Mouse (Mus musculus) cerebellum, postnatal 36 days (tissue): ENCODE measurements around the gene Myo1h.

Experiments used
- DNase-seq, 2 experiments: peaks; one replicate each; pipeline ENCODE4 v3.0.0; 2021 to 2022; ENCODE audit warnings: mixed read lengths in 2 of 2

Myo1h gene

DNA sequence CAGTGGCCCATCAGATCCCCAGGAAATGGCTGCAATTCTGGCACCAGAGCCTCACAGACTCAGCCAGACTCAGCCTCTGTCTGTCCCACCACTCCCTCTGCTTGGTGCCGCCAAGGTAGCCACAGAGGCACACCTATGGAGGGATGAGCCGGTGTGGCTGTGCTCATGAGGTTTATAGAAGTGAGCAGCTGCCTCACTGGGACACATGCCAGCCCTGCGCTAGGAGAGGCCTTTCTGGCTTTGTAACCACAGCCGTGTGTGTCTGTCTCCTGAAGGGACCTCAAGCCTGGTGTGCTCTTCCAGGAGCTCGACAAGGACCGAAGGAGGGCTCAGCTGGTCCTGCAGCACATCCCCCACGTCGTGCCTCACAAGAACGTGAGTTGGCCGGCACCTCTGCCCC, 118.3 kb downstream of the Myo1h start:
- DNase-seq: peak; percentile 34 to 52

DNA sequence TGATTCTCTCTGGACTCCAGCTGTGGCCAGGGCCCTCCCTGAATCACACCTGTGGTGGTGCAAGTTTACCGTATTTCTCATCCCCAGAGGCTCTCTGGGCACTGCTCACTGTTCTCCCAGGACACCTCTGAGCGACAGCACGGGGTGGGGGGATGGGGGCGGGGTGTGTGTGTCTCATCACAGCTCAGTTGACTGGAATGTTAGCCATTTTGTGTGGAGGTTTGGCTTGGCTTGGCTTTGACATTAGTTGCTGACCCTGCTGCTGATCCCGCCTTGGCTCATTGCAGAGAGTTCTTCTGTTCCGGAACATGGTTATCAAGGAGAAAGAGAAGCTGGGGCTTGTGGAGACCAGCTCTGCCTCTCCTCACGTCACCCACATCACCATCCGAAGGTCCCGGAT, 118.8 kb downstream of the Myo1h start:
- no peak for DNase-seq

DNA sequence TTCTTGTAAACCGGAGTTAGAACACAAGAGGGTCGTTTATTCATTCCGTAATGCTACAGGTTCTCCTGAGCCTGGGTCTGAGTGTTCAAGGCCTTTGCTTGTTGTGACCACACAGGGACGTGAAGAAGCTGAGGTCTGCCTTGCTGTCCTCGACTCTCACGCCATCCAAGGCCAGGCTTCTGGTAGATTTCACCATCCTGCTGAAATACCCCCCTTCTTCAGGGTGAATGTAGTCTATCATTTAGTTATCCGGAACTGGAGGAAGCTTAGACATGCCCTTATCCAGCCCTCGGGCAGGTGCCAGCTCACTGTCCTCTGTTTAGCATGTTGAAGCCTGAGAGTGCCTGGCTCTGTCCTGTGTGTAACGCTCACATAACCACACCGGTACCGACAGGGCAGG, 119.9 kb downstream of the Myo1h start:
- no peak for DNase-seq

DNA sequence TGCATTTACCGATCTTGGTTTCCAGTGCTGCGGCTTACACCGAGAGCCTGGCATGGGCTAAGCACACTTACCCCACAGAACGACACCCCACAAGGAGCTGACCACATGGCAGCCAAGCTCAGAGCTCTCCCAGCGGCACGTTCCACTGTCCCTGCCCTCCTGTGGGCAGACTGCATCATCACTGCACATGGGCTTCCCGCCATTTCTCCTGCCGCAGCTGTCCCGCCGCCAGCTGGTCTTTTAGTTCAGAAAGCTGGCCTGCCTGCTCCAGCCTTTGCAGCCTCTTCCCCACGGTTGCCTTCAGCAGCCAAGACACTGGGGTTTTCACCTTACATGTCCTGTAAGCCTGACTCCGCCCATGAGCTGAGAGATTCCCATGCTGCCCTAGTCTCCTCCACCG, 121.5 kb downstream of the Myo1h start:
- DNase-seq: no peak

DNA sequence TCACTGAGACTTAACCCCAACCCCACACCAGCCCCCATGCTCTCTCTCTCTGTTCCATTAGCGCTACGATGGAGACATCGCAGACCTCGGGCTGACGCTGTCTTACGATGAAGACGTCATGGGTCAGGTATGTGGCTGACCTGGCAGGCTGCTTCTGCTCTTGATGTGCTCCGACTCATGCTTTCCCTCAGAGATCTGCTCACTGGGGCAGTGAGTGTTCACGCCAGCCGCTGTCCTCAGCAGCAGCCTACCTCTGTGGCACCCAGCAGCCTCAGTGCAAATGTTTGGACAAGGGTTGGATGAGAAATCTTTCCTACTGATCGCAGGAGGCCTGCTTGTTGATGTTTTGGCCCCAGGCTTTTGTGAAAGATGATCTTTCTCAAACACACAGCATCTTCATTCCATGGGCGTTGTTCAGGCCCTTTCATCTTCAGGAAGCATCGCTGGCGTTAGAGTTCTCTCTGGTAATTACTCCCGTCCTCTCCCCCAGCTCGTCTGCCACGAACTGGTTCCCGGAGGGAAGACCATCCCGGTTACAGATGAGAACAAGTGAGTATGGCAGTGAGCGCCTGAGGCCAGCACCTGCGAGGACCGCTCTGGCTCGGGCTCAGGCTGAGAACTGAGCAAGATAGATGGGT, 123.5 kb downstream of the Myo1h start:
- DNase-seq: no peak

DNA sequence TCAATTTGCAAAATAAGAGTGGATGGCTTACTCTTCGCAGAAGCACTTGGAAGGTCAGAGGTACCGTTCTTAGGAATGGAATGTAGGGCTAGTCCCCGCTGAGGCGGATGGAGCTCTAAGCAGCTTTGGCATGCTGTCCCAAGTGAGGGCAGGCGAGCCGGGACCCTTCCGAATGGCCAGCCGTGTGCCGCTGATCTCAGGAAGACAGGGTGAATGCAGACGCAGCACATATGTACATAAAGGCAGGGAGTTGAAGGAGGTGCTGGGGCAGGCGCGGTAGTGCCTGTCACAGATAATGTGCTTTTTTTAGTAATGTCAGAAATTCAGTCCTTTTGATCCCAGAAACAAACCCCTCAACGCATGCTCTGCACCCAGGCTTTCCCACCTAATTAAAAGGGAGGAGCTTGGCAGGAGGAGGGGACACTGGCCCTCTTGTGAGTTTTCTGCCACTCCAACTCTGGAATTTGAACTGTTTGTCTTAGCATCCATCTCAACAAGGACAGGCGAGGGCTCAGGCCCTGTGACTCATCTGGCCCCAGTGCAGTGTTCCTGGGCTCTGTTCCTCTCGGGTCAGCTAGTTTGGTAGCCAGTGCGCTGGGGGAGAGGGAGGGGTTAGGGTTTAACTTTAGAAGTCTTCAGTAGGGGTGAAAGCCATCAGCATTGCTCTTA, 124.2 kb downstream of the Myo1h start:
- DNase-seq: no peak
